Mouse (Mus musculus) limb, embryonic 10.5 days (tissue): ENCODE results near the gene Slc4a7. TPM values are rescaled to one million over a fixed set of nuclear protein-coding genes. Genes with fewer than 3 reads are reported as not detected.
"Not testable (repeated sequence)": the region's sequence is repeated elsewhere in the genome, so short reads cannot be mapped to it uniquely, and the experiment has no call there.

Experiments used
- DNase-seq: peaks from one replicate; pipeline ENCODE4 v3.0.0-alpha.2; 2017; ENCODE audit warnings: low spot score
- H3K27ac ChIP-seq: fragments of 300-500 bp; sonication (generic); 2 replicates; pipeline ENCODE4 v1.5.1; 2016; ENCODE audit warnings: mild to moderate bottlenecking
- H3K27me3 ChIP-seq: fragments of 300-500 bp; sonication (generic); 2 replicates; pipeline ENCODE4 v1.6.1; 2016; ENCODE audit warnings: low read depth, mild to moderate bottlenecking; ENCODE audit not compliant: poor library complexity, severe bottlenecking
- H3K36me3 ChIP-seq: fragments of 300-500 bp; sonication (generic); 2 replicates; pipeline ENCODE4 v1.6.1; 2016; ENCODE audit warnings: mild to moderate bottlenecking, moderate library complexity
- H3K4me1 ChIP-seq: fragments of 300-500 bp; sonication (generic); 2 replicates; pipeline ENCODE4 v1.6.1; 2016
- H3K4me3 ChIP-seq: fragments of 300-500 bp; sonication (generic); 2 replicates; pipeline ENCODE4 v1.5.1; 2016; ENCODE audit warnings: mild to moderate bottlenecking, moderate library complexity
- H3K9me3 ChIP-seq: fragments of 300-500 bp; sonication (generic); replicated peaks from 2 replicates; pipeline ENCODE4 v1.6.1; 2016; ENCODE audit warnings: mild to moderate bottlenecking
- WGBS: fragments of 180-500 bp; shearing (Covaris S2); methylation state at CpG from one replicate; pipeline ENCODE4 v1.1.7; 2016; 5-methylcytosine and 5-hydroxymethylcytosine counted together
- polyA plus RNA-seq: library from polyadenylated mRNA; unstranded; fragments of >200 nt; fragmentation: Nextera tagmentation; extraction: Ambion mirVana; gene quantifications from 2 replicates; pipeline ENCODE4 v1.2.1, GENCODE M21; 2016

Gene Slc4a7
- polyA plus RNA-seq, 1 experiment from 2014 or later: 30.6 TPM

DNA sequence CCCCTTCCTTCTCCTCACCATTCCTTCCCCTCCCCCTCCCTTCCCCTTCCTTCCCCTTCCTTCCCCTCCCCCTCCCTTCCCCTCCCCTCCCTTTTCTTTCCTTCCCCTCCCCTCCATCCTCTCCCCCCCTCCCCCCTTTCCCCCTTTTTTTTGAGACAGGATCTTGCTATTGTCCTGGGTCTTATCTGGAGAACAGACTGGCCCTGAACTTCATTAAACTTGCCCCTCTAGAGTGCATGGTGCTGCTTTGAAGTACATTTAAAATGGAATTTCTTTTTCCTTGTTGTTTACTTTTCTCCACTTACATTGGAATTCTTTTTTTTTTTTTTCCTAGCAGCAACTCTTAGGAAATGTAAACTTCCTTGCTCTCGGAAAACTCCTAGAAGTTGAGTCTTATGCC is 6.9 kb downstream of the Slc4a7 start:
- Histone ChIP-seq H3K27me3 (no peaks in the 10 kb centered on the region), H3K36me3 (peaks cover 71% of the 10 kb centered on the region), H3K4me3 (no peak overlapping the region), H3K9me3 (no peaks in the 10 kb centered on the region), H3K27ac (no peak overlapping the region), H3K4me1 (peaks cover 11% of the 10 kb centered on the region)
- 91% methylated on average over 1 of the region's 1 CpGs for WGBS
- DNase-seq: no peak

DNA sequence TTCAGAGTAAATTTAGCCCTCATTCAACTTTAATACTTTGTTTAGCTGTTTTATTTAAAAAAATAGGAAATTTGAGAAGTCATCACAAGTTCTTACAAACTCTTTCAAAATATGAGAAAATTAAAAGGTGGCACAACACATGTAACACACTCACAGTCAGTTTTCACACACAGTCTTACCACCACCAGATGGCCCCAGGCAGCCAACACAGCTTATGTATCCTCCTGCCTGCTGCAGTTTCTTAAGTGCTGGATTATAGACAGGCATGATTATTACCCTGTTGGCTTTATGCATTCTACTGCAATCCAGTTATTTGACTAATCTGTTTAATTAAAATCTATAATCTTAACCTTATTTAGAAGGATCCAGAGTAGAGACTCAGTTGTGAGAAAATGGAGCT is 12.1 kb downstream of the Slc4a7 start:
- Histone ChIP-seq H3K27ac (no peak overlapping the region), H3K36me3 (peaks cover 42% of the 10 kb centered on the region), H3K4me1 (no peaks in the 10 kb centered on the region), H3K9me3 (no peaks in the 10 kb centered on the region), H3K27me3 (no peaks in the 10 kb centered on the region), H3K4me3 (no peak overlapping the region)
- DNase-seq: no peak

DNA sequence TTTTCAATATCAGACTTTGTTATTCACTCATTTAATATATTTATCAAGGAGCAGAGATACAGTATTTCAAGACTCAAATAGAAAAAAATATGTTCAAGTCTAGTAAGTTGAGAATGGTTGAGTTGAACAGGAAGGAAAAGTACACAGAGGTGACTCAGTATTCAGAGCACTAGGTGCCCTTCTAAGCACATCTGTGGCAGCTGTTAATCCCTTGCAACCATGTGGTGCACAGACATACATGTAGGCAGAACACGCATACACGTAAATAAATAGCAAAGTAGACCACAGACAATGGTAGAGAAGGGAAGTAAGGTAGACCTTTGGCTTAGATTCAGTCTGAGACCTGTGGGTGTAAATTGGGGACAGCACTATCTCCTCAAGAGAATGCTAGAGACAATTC is 13.7 kb downstream of the Slc4a7 start:
- no peaks in the 10 kb centered on the region for H3K4me1 ChIP-seq
- H3K27me3 ChIP-seq: no peaks in the 10 kb centered on the region
- H3K4me3 ChIP-seq: no peak overlapping the region
- WGBS: 95% methylated on average over 2 of the region's 2 CpGs
- H3K9me3 ChIP-seq: no peaks in the 10 kb centered on the region
- H3K36me3 ChIP-seq: peaks cover 27% of the 10 kb centered on the region
- no peak for DNase-seq
- H3K27ac ChIP-seq: no peak overlapping the region

DNA sequence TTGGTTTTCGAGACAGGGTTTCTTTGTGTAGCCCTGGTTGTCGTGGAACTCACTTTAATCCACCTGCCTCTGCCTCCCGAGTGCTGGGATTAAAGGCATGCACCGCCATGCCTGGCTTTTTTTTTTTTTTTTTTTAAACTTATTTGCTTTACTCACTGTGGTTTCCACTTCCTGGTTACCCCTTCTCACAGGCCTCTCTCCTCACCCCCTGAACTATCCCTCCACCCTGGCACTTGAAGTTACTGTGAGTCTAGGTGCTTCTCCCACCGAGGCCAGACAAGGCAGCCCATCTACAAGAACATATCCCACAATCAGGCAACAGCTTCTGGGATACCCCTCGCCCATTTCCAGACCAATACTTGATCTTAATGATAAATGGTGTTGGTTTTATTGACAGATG is 14.8 kb downstream of the Slc4a7 start:
- WGBS: 90% methylated on average over 6 of the region's 6 CpGs

DNA sequence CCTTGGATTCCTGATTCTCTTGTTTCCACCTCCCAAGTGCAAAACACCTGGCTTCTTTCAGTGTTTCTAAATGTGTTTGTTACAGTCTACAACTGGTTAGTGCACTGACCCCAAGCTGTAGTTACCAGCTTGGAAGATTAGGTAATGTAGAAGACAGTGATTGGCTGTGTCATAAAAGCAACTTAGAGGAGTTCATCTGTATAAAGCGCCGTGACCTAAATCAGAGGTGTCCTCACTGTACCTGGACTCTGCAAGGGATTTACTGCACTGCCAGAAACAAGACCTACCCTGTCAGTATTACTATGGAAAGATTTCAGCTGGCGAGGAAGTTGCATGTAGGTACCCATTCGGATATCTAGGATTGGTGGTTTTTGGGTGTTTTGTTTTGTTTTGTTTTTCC is 16.5 kb downstream of the Slc4a7 start:
- DNase-seq: no peak
- WGBS: 92% methylated on average over 4 of the region's 4 CpGs
- Histone ChIP-seq H3K36me3 (peaks cover 18% of the 10 kb centered on the region), H3K27ac (no peak overlapping the region), H3K9me3 (no peaks in the 10 kb centered on the region), H3K4me3 (no peak overlapping the region), H3K27me3 (no peaks in the 10 kb centered on the region), H3K4me1 (no peaks in the 10 kb centered on the region)

More for the DNA sequence above, 14.8 kb downstream of the Slc4a7 start:
- Histone ChIP-seq H3K4me1 (no peaks in the 10 kb centered on the region), H3K36me3 (peaks cover 25% of the 10 kb centered on the region), H3K4me3 (no peak overlapping the region), H3K9me3 (no peaks in the 10 kb centered on the region), H3K27ac (no peak overlapping the region), H3K27me3 (no peaks in the 10 kb centered on the region)
- no peak for DNase-seq

DNA sequence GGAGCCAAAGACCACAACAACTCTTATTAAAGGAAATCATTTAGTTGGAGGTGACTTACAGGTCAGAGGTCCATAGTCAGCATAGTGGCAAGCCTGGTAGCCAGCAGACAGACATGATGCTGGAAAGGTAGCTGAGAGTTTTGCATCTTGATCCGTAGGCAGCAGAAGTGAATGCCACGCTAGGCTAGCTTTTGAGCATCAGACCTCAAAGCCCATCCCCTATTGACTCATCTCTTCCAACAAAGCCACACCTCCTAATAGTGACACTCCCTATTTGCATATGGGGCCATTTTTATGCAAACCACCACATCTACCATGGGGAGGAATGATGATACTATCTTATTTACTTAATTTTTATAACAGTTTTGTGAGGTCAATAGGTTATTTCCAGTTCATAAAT is 79.1 kb downstream of the Slc4a7 start:
- no peaks in the 10 kb centered on the region for H3K4me1 ChIP-seq
- H3K9me3 ChIP-seq: no peaks in the 10 kb centered on the region
- no peak for DNase-seq
- 98% methylated on average over 2 of the region's 2 CpGs for WGBS
- peaks cover 98% of the 10 kb centered on the region for H3K36me3 ChIP-seq
- no peaks in the 10 kb centered on the region for H3K27me3 ChIP-seq
- no peak overlapping the region for H3K4me3 ChIP-seq
- H3K27ac ChIP-seq: no peak overlapping the region

DNA sequence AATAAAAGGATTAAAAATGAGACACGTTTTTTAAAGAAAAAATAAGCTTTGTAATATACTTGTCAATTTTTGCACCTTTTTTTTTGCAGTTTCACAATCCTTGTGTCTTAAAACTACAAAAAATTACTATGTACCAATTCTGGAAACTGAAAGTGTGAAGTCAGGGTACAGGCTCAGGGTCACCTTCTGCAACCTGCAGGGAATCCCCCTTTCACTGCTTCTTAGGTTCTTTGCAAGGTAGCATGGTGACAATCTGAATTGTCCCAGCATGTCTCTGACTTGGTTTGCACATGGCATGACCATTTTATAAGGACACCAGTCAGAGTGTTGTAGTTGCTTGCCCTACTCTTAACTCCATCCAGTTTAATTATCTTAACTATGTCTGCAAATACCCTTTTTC is 82.1 kb downstream of the Slc4a7 start:
- 91% methylated on average over 1 of the region's 1 CpGs for WGBS
- H3K9me3 ChIP-seq: no peaks in the 10 kb centered on the region
- H3K27me3 ChIP-seq: no peaks in the 10 kb centered on the region
- H3K4me1 ChIP-seq: no peaks in the 10 kb centered on the region
- DNase-seq: no peak
- H3K27ac ChIP-seq: no peak overlapping the region
- H3K4me3 ChIP-seq: no peak overlapping the region
- H3K36me3 ChIP-seq: peaks cover 97% of the 10 kb centered on the region

DNA sequence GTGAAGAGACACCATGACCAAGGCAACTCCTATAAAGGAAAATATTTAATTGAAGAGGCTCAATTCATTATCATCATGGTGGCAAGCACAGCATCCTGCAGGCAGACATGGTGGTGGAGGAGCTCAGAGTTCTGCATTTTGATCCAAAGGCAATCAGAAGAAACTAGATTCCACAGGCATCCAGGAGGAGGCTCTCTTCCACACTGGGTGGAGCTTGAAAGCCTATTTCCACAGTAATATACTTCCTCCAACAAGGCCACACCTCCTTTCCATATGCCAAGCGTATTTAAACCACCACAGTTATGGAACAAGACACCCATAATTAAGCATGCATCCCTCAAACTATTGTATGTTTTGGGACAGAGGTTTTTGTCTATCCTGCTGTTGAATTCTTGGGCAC is 84.9 kb downstream of the Slc4a7 start:
- DNase-seq: no peak
- Histone ChIP-seq H3K9me3 (no peaks in the 10 kb centered on the region), H3K4me3 (no peak overlapping the region), H3K27me3 (no peaks in the 10 kb centered on the region), H3K27ac (no peak overlapping the region), H3K36me3 (peaks cover 94% of the 10 kb centered on the region), H3K4me1 (no peaks in the 10 kb centered on the region)
- WGBS: 92% methylated on average over 1 of the region's 1 CpGs

DNA sequence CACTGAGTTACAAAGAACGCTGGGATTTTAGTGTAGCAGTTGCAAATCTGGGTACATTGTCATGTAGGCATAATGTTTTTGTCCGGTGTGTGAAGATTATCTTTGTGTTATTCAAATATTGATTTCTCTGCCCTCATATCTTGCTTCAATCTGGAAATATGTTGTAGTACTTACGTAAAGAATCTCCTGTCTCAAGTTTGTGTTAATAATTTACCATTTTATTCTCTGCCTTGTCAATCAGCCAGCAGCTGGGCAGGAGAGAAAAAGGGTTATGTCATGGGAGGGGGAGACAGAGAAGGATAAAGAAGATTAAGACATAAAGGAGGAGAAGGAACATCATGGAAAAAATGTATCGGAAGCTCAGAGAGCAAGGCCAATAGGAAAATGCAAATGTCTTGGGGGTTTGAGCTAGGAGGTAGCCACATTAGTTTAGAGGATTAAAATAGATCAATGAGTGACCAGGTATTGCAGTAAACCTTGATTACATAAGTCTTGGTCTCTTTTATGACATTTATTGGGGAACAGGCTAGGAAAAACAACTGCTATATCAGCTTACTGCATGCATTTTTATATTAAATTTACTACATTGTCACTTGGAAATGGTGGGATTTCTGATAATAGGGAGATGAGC is 87.9 kb downstream of the Slc4a7 start:
- DNase-seq: no peak
- Histone ChIP-seq H3K36me3 (peaks cover 75% of the 10 kb centered on the region), H3K4me1 (no peaks in the 10 kb centered on the region), H3K9me3 (no peaks in the 10 kb centered on the region), H3K27me3 (no peaks in the 10 kb centered on the region), H3K27ac (no peak overlapping the region), H3K4me3 (no peak overlapping the region)
- 95% methylated on average over 4 of the region's 4 CpGs for WGBS

DNA sequence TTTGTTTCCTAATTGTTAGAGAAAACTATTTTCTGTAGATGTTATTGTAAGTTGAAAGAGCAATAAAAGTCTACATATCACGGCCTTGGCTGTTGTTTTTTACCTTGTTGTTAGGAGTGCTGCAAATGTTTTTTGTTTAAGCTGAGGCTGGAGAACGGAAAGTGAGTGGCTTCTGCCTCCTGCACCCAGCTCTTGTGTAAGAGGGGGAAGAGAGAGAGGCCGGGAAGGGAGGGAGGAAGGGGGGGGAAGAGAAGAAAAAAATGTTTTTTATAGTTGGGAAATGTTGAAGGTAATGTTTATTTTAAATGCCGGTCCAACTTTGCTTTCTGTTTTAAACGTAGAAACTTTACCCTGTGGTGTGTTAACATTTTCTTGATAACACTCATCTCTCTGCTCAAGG is 97.8 kb downstream of the Slc4a7 start:
- H3K27ac ChIP-seq: no peak overlapping the region
- H3K27me3 ChIP-seq: no peaks in the 10 kb centered on the region
- H3K4me3 ChIP-seq: no peak overlapping the region
- H3K4me1 ChIP-seq: peaks cover 3% of the 10 kb centered on the region; the same call in 1 of the 2 replicates
- peaks cover 50% of the 10 kb centered on the region for H3K36me3 ChIP-seq
- no peaks in the 10 kb centered on the region for H3K9me3 ChIP-seq
- no peak for DNase-seq
- WGBS: 88% methylated on average over 5 of the region's 5 CpGs

DNA sequence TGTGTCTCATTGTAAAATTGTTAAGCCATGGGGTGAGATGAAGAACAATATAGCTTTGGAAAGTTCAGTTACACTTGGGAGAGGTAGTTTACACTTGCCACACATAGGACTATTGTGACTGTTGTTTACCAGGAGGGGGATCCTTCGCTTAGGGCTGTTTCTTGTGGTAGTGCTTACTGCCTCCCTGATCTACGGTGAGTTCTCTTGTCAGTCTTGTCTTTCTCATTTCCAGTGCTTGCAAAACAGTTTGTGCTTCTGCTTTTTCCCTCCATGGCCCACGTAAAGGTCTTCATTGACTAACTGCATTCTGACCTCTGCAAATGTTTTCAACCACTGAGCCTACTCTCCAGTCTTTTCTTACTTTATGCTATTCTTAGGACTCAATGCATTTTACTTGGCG is 98.3 kb downstream of the Slc4a7 start:
- H3K27me3 ChIP-seq: no peaks in the 10 kb centered on the region
- no peak overlapping the region for H3K27ac ChIP-seq
- WGBS: 91% methylated on average over 4 of the region's 4 CpGs
- DNase-seq: no peak
- H3K36me3 ChIP-seq: peaks cover 48% of the 10 kb centered on the region
- no peaks in the 10 kb centered on the region for H3K9me3 ChIP-seq
- peaks cover 3% of the 10 kb centered on the region; the same call in 1 of the 2 replicates for H3K4me1 ChIP-seq
- no peak overlapping the region for H3K4me3 ChIP-seq

DNA sequence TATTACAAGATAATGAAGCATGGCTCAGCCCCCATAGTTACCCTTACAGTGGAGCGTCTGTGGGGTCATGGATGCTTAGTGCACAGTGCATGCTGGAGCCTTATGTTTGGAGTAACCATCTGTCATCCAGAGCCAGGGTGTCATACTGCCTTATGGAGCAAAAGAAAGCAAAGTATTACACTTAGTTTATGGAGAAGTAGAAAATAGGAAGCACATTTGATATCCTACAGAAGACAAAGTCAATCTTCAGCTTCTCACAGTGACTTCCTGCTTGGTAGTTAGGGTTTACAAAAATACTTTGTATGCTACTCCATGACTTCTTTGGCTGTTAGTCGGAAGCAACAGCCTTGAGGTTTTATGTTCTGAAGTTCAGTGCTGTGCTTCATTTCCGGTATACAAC is 98.7 kb downstream of the Slc4a7 start:
- DNase-seq: no peak
- WGBS: 96% methylated on average over 3 of the region's 3 CpGs
- no peak overlapping the region for H3K27ac ChIP-seq
- peaks cover 44% of the 10 kb centered on the region for H3K36me3 ChIP-seq
- H3K4me3 ChIP-seq: no peak overlapping the region
- H3K4me1 ChIP-seq: peaks cover 3% of the 10 kb centered on the region; the same call in 1 of the 2 replicates
- no peaks in the 10 kb centered on the region for H3K27me3 ChIP-seq
- H3K9me3 ChIP-seq: no peaks in the 10 kb centered on the region

DNA sequence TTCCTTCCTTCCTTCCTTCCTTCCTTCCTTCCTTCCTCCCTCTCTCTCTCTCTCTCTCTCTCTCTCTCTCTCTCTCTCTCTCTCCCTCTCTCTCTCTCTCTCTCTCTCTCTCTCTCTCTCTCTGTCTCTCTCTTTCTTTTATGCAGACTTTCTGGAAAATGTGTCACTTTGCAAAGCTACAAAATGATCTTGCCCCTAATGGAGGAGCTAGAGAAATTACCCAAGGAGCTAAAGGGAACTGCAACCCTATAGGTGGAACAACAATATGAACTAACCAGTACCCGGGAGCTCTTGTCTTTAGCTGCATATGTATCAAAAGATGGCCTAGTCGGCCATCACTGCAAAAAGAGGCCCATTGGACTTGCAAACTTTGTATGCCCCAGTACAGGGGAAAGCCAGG is 101.0 kb downstream of the Slc4a7 start, which contains the start of gene Nek10:
TSS of gene Nek10 (plus strand) at position 301 of the 400 bp plus-strand sequence.
- peaks cover 24% of the 10 kb centered on the region for H3K36me3 ChIP-seq
- H3K4me3 ChIP-seq, DNase-seq, H3K27me3 ChIP-seq, H3K9me3 ChIP-seq, H3K4me1 ChIP-seq, H3K27ac ChIP-seq: not testable (repeated sequence)
- 70% methylated on average over 2 of the region's 2 CpGs for WGBS

DNA sequence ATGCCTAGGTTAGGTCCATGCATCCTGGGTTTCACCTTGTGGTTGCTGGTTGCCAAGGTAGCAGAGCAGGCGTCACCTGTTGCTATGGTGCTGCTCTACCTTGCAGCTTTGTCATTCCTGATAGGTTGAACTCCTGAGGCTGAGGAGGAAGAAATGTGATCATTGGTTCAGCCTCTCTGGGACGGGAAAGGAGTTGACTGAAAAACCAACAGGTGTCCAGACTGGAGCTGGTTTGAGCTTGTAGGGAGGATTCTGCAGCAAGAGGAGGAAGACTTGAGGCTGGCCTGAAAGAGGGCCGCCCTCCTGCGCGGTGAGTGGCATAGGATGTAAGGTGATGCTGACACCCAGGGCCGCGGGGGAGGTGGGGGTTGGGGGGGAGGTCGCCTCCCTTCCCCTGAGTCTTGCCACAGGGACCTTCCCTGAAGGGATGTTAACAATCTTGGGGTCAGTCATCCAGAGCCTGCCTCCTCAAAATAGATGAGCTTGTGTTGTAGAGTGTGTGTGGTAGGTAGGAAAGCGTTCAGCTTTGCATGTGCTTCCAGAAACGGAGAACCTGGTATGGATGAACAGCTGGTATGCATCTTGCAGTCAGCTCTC is 101.9 kb downstream of the Slc4a7 start:
- H3K27ac ChIP-seq: no peak overlapping the region
- H3K27me3 ChIP-seq: no peaks in the 10 kb centered on the region
- 8% methylated on average over 10 of the region's 10 CpGs for WGBS
- no peaks in the 10 kb centered on the region for H3K9me3 ChIP-seq
- H3K4me3 ChIP-seq: no peak overlapping the region
- H3K36me3 ChIP-seq: peaks cover 16% of the 10 kb centered on the region
- H3K4me1 ChIP-seq: peaks cover 3% of the 10 kb centered on the region; the same call in 1 of the 2 replicates
- DNase-seq: peak; percentile 40
